Mouse (Mus musculus) liver, postnatal 0 days (tissue): Measurements from ENCODE around the gene Rhoq.

ENCODE experiments used
- CTCF ChIP-seq: sonication (generic); IDR thresholded peaks from 2 replicates; pipeline ENCODE4 v1.5.1; 2016; ENCODE audit warnings: antibody characterized with exemption, low read depth
- EP300 ChIP-seq: IDR thresholded peaks from 2 replicates; pipeline ENCODE4 v1.6.1; 2016; ENCODE audit warnings: antibody characterized with exemption, low read depth, mild to moderate bottlenecking

- TF ChIP-seq CTCF (no peak), EP300 (no peak)
Measured at GRCm38 (mm10) chr17:86924679-86925078, 38.2 kb upstream of the Rhoq start.
